Mouse (Mus musculus) MEL (cell line): Measurements from ENCODE around the gene Hsd17b3. TPM values are rescaled to one million over a fixed set of nuclear protein-coding genes. Genes with fewer than 3 reads are reported as not detected.
"Not testable (repeated sequence)": the region's sequence is repeated elsewhere in the genome, so short reads cannot be mapped to it uniquely, and the experiment has no call there.

Source experiments
- DNase-seq: peaks from one replicate; pipeline ENCODE4 v3.0.0; 2011; ENCODE audit warnings: low read depth, low spot score
- H3K27ac ChIP-seq: 2 replicates; pipeline ENCODE4 v1.5.1; 2012; ENCODE audit warnings: low read depth, mild to moderate bottlenecking, control low read depth, low read length, moderate library complexity; ENCODE audit not compliant: control insufficient read depth
- H3K27me3 ChIP-seq, 2 experiments: fragments of 150-350 bp in 1 of 2; sonication (generic) in 1 of 2; 2 replicates each; pipeline ENCODE4 v1.6.1; 2012; ENCODE audit warnings: low read length in 2 of 2, mild to moderate bottlenecking in 2 of 2, improper control_type of control experiment in 1 of 2, moderate library complexity in 1 of 2; ENCODE audit not compliant: insufficient read depth in 2 of 2, control insufficient read depth in 1 of 2
- H3K36me3 ChIP-seq, 2 experiments: 2 replicates each; pipeline ENCODE4 v1.6.1; 2012 to 2014; ENCODE audit warnings: low read length in 2 of 2, improper control_type of control experiment in 1 of 2, inconsistent platforms in 1 of 2, mild to moderate bottlenecking in 1 of 2; ENCODE audit not compliant: insufficient read depth in 2 of 2, control insufficient read depth in 1 of 2
- H3K4me1 ChIP-seq, 2 experiments: fragments of 150-350 bp in 1 of 2; sonication (generic) in 1 of 2; 2 replicates each; pipeline ENCODE4 v1.6.1; 2012; ENCODE audit warnings: low read length in 2 of 2, improper control_type of control experiment in 1 of 2, mild to moderate bottlenecking in 1 of 2; ENCODE audit not compliant: insufficient read depth in 2 of 2, control insufficient read depth in 1 of 2
- H3K4me3 ChIP-seq, 2 experiments: fragments of 150-350 bp in 1 of 2; sonication (generic) in 1 of 2; 2 replicates each; pipeline ENCODE4 v1.5.1; 2012; ENCODE audit warnings: low read depth in 2 of 2, low read length in 2 of 2, mild to moderate bottlenecking in 2 of 2, moderate library complexity in 2 of 2, control low read depth in 1 of 2, improper control_type of control experiment in 1 of 2; ENCODE audit not compliant: control insufficient read depth in 1 of 2, insufficient read depth in 1 of 2
- H3K79me2 ChIP-seq: 2 replicates; pipeline ENCODE4 v1.6.1; 2012; ENCODE audit warnings: mild to moderate bottlenecking, low read length, moderate library complexity; ENCODE audit not compliant: control insufficient read depth, poor library complexity, insufficient read depth
- H3K9ac ChIP-seq: 2 replicates; pipeline ENCODE4 v1.6.1; 2012; ENCODE audit warnings: low read depth, mild to moderate bottlenecking, control low read depth, low read length, moderate library complexity; ENCODE audit not compliant: control insufficient read depth, poor library complexity, severe bottlenecking
- H3K9me3 ChIP-seq: fragments of 150-350 bp; sonication (generic); replicated peaks from 2 replicates; pipeline ENCODE4 v1.6.1; 2012; ENCODE audit warnings: mild to moderate bottlenecking, low read length, improper control_type of control experiment, moderate library complexity; ENCODE audit not compliant: insufficient read depth
- BHLHE40 ChIP-seq: IDR thresholded peaks from 2 replicates; pipeline ENCODE4 v1.6.1; 2012; ENCODE audit warnings: low read depth, mild to moderate bottlenecking, inconsistent platforms, low read length, improper control_type of control experiment, borderline replicate concordance
- CHD1 ChIP-seq: IDR thresholded peaks from 2 replicates; pipeline ENCODE4 v1.6.1; 2012; ENCODE audit warnings: low read depth, mild to moderate bottlenecking, inconsistent platforms, low read length, improper control_type of control experiment
- CHD2 ChIP-seq: IDR thresholded peaks from 2 replicates; pipeline ENCODE4 v1.6.1; 2011; ENCODE audit warnings: low read length, improper control_type of control experiment
- E2F4 ChIP-seq: IDR thresholded peaks from 2 replicates; pipeline ENCODE4 v1.6.1; 2011; ENCODE audit warnings: low read depth, low read length, improper control_type of control experiment, borderline replicate concordance
- GABPA ChIP-seq: IDR thresholded peaks from 2 replicates; pipeline ENCODE4 v1.6.1; 2012; ENCODE audit warnings: low read depth, mild to moderate bottlenecking, inconsistent platforms, low read length, improper control_type of control experiment, moderate library complexity
- GATA1 ChIP-seq: IDR thresholded peaks from 2 replicates; pipeline ENCODE4 v1.6.1; 2011; ENCODE audit warnings: low read depth, low read length, improper control_type of control experiment
- MAFK ChIP-seq: IDR thresholded peaks from 2 replicates; pipeline ENCODE4 v1.6.1; 2011; ENCODE audit warnings: low read depth, mild to moderate bottlenecking, low read length, improper control_type of control experiment, borderline replicate concordance
- MAX ChIP-seq: IDR thresholded peaks from 2 replicates; pipeline ENCODE4 v1.6.1; 2011; ENCODE audit warnings: low read length, improper control_type of control experiment
- MAZ ChIP-seq: IDR thresholded peaks from 2 replicates; pipeline ENCODE4 v1.6.1; 2012; ENCODE audit warnings: low read depth, mild to moderate bottlenecking, inconsistent platforms, low read length, improper control_type of control experiment
- MXI1 ChIP-seq: IDR thresholded peaks from 2 replicates; pipeline ENCODE4 v1.6.1; 2011; ENCODE audit warnings: mild to moderate bottlenecking, low read depth, low read length, improper control_type of control experiment
- NELFE ChIP-seq: IDR thresholded peaks from 2 replicates; pipeline ENCODE4 v1.6.1; 2011; ENCODE audit warnings: low read depth, low read length, improper control_type of control experiment
- NRF1 ChIP-seq: IDR thresholded peaks from 2 replicates; pipeline ENCODE4 v1.6.1; 2014; ENCODE audit warnings: low read depth, mild to moderate bottlenecking, inconsistent platforms, low read length, improper control_type of control experiment, moderate library complexity; ENCODE audit not compliant: poor library complexity, insufficient read depth, severe bottlenecking
- POLR2AphosphoS2 ChIP-seq: IDR thresholded peaks from 2 replicates; pipeline ENCODE4 v1.6.1; 2011; ENCODE audit warnings: low read length, improper control_type of control experiment
- RAD21 ChIP-seq: IDR thresholded peaks from 2 replicates; pipeline ENCODE4 v1.6.1; 2011; ENCODE audit warnings: mild to moderate bottlenecking, low read depth, low read length, improper control_type of control experiment
- RCOR1 ChIP-seq: IDR thresholded peaks from 2 replicates; pipeline ENCODE4 v1.6.1; 2012; ENCODE audit warnings: low read depth, mild to moderate bottlenecking, inconsistent platforms, low read length, improper control_type of control experiment
- SIN3A ChIP-seq: IDR thresholded peaks from 2 replicates; pipeline ENCODE4 v1.6.1; 2012; ENCODE audit warnings: low read length, improper control_type of control experiment, inconsistent platforms
- TBP ChIP-seq: IDR thresholded peaks from 2 replicates; pipeline ENCODE4 v1.8.0; 2011; ENCODE audit warnings: low read depth, low read length, improper control_type of control experiment
- TCF12 ChIP-seq: IDR thresholded peaks from 2 replicates; pipeline ENCODE4 v1.6.1; 2014; ENCODE audit warnings: low read depth, mild to moderate bottlenecking, inconsistent platforms, low read length, improper control_type of control experiment, moderate library complexity
- UBTF ChIP-seq: IDR thresholded peaks from 2 replicates; pipeline ENCODE4 v1.6.1; 2012; ENCODE audit warnings: low read depth, mild to moderate bottlenecking, inconsistent platforms, low read length, improper control_type of control experiment, moderate library complexity, borderline replicate concordance; ENCODE audit not compliant: insufficient read depth
- ZC3H11A ChIP-seq: IDR thresholded peaks from 2 replicates; pipeline ENCODE4 v1.6.1; 2012; ENCODE audit warnings: low read depth, mild to moderate bottlenecking, inconsistent platforms, low read length, improper control_type of control experiment
- ZKSCAN1 ChIP-seq: IDR thresholded peaks from 2 replicates; pipeline ENCODE4 v1.6.1; 2012; ENCODE audit warnings: low read depth, mild to moderate bottlenecking, inconsistent platforms, low read length, improper control_type of control experiment, moderate library complexity
- polyA plus RNA-seq, 2 experiments: library from polyadenylated mRNA; stranded (reverse) in 1 of 2; unstranded in 1 of 2; fragments of >175 nt in 1 of 2; fragments of >200 nt in 1 of 2; gene quantifications; 2 replicates each; pipeline versions ENCODE4 v1.2.1 to v1.2.4; 2012; ENCODE audit warnings: low replicate concordance in 2 of 2, low read depth in 1 of 2; ENCODE audit not compliant: insufficient read length in 2 of 2, insufficient read depth in 1 of 2, missing spikeins in 1 of 2
- total RNA-seq: library from RNA; depleted of rRNA; stranded (reverse); fragments of 300-350 nt; gene quantifications from 2 replicates; pipeline ENCODE4 v1.2.3, GENCODE M21; 2012

Hsd17b3 gene
- total and polyA plus RNA-seq, 3 experiments = not detected

GRCm38 (mm10) chr13:64060935-64061506, 28.0 kb downstream of the Hsd17b3 start:
- Histone ChIP-seq H3K27ac (no peak overlapping the region), H3K4me1 (no peaks in the 10 kb centered on the region), H3K36me3 (no peaks in the 10 kb centered on the region), H3K9me3 (no peaks in the 10 kb centered on the region)
- DNase-seq = no peak
- TF ChIP-seq BHLHE40 = no peak
- no peak for TF ChIP-seq GATA1
- TF ChIP-seq MAX = no peak
- no peak for TF ChIP-seq ZC3H11A
- no peak for TF ChIP-seq SIN3A
- no peak for TF ChIP-seq UBTF
- no peak for TF ChIP-seq GABPA
- TF ChIP-seq CHD2 = no peak
- TF ChIP-seq TCF12 = no peak
- TF ChIP-seq E2F4 = no peak
- no peak for TF ChIP-seq MXI1
- no peak for TF ChIP-seq ZKSCAN1
- TF ChIP-seq MAZ = no peak
- TF ChIP-seq NRF1 = no peak
- TF ChIP-seq RCOR1 = no peak
- TF ChIP-seq NELFE = no peak
- TF ChIP-seq, all 39 proteins: peak for 0
- H3K4me3 ChIP-seq = no peak overlapping the region
- no peaks in the 10 kb centered on the region; a peak in 1 of 4 replicates for H3K27me3 ChIP-seq
- H3K79me2 ChIP-seq = no peaks in the 10 kb centered on the region
- H3K9ac ChIP-seq = no peak overlapping the region

- no peak overlapping the region for H3K9ac ChIP-seq
- no peaks in the 10 kb centered on the region for H3K36me3 ChIP-seq
- H3K27me3 ChIP-seq = no peaks in the 10 kb centered on the region; a peak in 1 of 4 replicates
- no peak overlapping the region for H3K27ac ChIP-seq
- DNase-seq = no peak
- no peak for TF ChIP-seq SIN3A
- TF ChIP-seq POLR2AphosphoS2 = no peak
- no peak for TF ChIP-seq GATA1
- TF ChIP-seq CHD1 = no peak
- no peak for TF ChIP-seq ZC3H11A
- no peak for TF ChIP-seq TCF12
- no peak for TF ChIP-seq TBP
- TF ChIP-seq RAD21 = no peak
- no peak for TF ChIP-seq MAFK
- H3K79me2 ChIP-seq = no peaks in the 10 kb centered on the region
- no peak overlapping the region for H3K4me3 ChIP-seq
- no peaks in the 10 kb centered on the region; a peak in 1 of 4 replicates for H3K4me1 ChIP-seq
- H3K9me3 ChIP-seq = no peaks in the 10 kb centered on the region
Measured at GRCm38 (mm10) chr13:64053959-64054358, 35.1 kb downstream of the Hsd17b3 start.

- H3K79me2 ChIP-seq, DNase-seq, H3K9ac ChIP-seq, H3K9me3 ChIP-seq, H3K27me3 ChIP-seq, H3K4me1 ChIP-seq, H3K27ac ChIP-seq, H3K4me3 ChIP-seq, H3K36me3 ChIP-seq: not testable (repeated sequence)
Measured at GRCm38 (mm10) chr13:64052281-64052680, 36.7 kb downstream of the Hsd17b3 start.
